ENCODE assay signal across 20 mouse cellular contexts in genomic region chr12:45195304-45195920, GRCm38 (mm10).
A peak's percentile ranks its signal among the peaks of the same experiment; 100 is the strongest.
DNase-seq lines count a peak whose midpoint lies in the region; ATAC-seq and TF ChIP-seq lines count a peak whose summit lies in the region.
"Had no signal": no experiment of that assay in that cellular context is flagged by ENCODE, and none has a peak within 500 bp of the region (broad histone marks: within the 10 kb centered on the region; RNA-seq: fewer than 3 reads in every experiment).

No protein-coding gene starts in this region.

- no peak overlapping the region for H3K4me2 ChIP-seq in forebrain, embryonic 11.5 days (ENCODE audit: low read depth, low read length, severe bottlenecking)
- peak overlapping the region; percentile 10; the same call in 1 of the 2 replicates for H3K4me2 ChIP-seq in heart, embryonic 16.5 days (ENCODE audit: low read depth, low read length)
- no peak overlapping the region for H3K4me2 ChIP-seq in kidney, postnatal 0 days (ENCODE audit: low read length)
- H3K4me2 ChIP-seq in stomach, embryonic 16.5 days (ENCODE audit: low read depth, low read length) = no peak overlapping the region
- no peak overlapping the region for H3K4me2 ChIP-seq in stomach, postnatal 0 days (replicated peaks; ENCODE audit: low read depth)
- H3K4me2 ChIP-seq: embryonic facial prominence, embryonic 12.5 days had no signal

- H3K36me3 ChIP-seq in forebrain, embryonic 11.5 days (ENCODE audit: control insufficient read depth, insufficient read depth, low read length) = no peaks in the 10 kb centered on the region
- H3K36me3 ChIP-seq in forebrain, embryonic 10.5 days (replicated peaks) = no peaks in the 10 kb centered on the region
- no peaks in the 10 kb centered on the region for H3K36me3 ChIP-seq in heart, embryonic 16.5 days (ENCODE audit: control insufficient read depth, insufficient read depth)
- H3K36me3 ChIP-seq in kidney, postnatal 0 days (ENCODE audit: insufficient read depth, low read length) = no peaks in the 10 kb centered on the region
- H3K36me3 ChIP-seq in stomach, embryonic 16.5 days (ENCODE audit: control insufficient read depth, insufficient read depth, low read length) = no peaks in the 10 kb centered on the region
- no peaks in the 10 kb centered on the region for H3K36me3 ChIP-seq in stomach, postnatal 0 days (ENCODE audit: control insufficient read depth, insufficient read depth, low read length)
- H3K36me3 ChIP-seq: embryonic facial prominence, embryonic 12.5 days had no signal

- ATAC-seq in forebrain, embryonic 11.5 days (replicated peaks; ENCODE audit: low FRiP score) = no peak; the same call in 1 of the 2 replicates
- ATAC-seq in heart, embryonic 16.5 days (replicated peaks; ENCODE audit: extremely low read depth, insufficient read depth, low FRiP score) = no peak
- peak; percentile 13; the same call in 1 of the 2 replicates for ATAC-seq in kidney, postnatal 0 days (replicated peaks; ENCODE audit: low FRiP score, low read depth)
- ATAC-seq in stomach, embryonic 16.5 days (ENCODE audit: insufficient read depth, low FRiP score) = peak; percentile 13; the same call in 1 of the 2 replicates
- ATAC-seq in stomach, postnatal 0 days (ENCODE audit: low FRiP score, low TSS enrichment) = no peak
- ATAC-seq: activated CD4-positive, CD25-positive, alpha-beta regulatory T cell, adult 4 months; liver, postnatal 0 days had no signal

- H3K9me3 ChIP-seq in forebrain, embryonic 11.5 days (ENCODE audit: control insufficient read depth, low read length) = no peaks in the 10 kb centered on the region
- peaks cover 2% of the 10 kb centered on the region; the same call in 1 of the 2 replicates for H3K9me3 ChIP-seq in forebrain, embryonic 10.5 days
- no peaks in the 10 kb centered on the region for H3K9me3 ChIP-seq in heart, embryonic 16.5 days (replicated peaks; ENCODE audit: control insufficient read depth, low read length)
- H3K9me3 ChIP-seq in kidney, postnatal 0 days (replicated peaks; ENCODE audit: low read length) = no peaks in the 10 kb centered on the region
- H3K9me3 ChIP-seq in stomach, embryonic 16.5 days (replicated peaks; ENCODE audit: control insufficient read depth, low read length) = no peaks in the 10 kb centered on the region
- H3K9me3 ChIP-seq in stomach, postnatal 0 days (ENCODE audit: control insufficient read depth, low read length) = no peaks in the 10 kb centered on the region
- H3K9me3 ChIP-seq: embryonic facial prominence, embryonic 12.5 days had no signal

- no peak overlapping the region for H3K4me3 ChIP-seq in forebrain, embryonic 11.5 days (ENCODE audit: low read depth, low read length)
- no peak overlapping the region for H3K4me3 ChIP-seq in forebrain, embryonic 10.5 days
- H3K4me3 ChIP-seq in heart, embryonic 16.5 days (ENCODE audit: low read length) = no peak overlapping the region
- no peak overlapping the region for H3K4me3 ChIP-seq in kidney, postnatal 0 days (replicated peaks; ENCODE audit: low read depth, low read length)
- H3K4me3 ChIP-seq in stomach, embryonic 16.5 days (replicated peaks; ENCODE audit: low read length) = no peak overlapping the region
- H3K4me3 ChIP-seq in stomach, postnatal 0 days (ENCODE audit: low read depth, low read length) = no peak overlapping the region
- H3K4me3 ChIP-seq: embryonic facial prominence, embryonic 12.5 days had no signal

- WGBS in forebrain, embryonic 11.5 days = 64% methylated on average over 15 of the region's 19 CpGs
- 65% methylated on average over 19 of the region's 19 CpGs for WGBS in forebrain, embryonic 10.5 days
- WGBS in heart, embryonic 16.5 days = 50% methylated on average over 18 of the region's 19 CpGs
- 72% methylated on average over 19 of the region's 19 CpGs for WGBS in kidney, postnatal 0 days
- WGBS in stomach, embryonic 16.5 days = 57% methylated on average over 19 of the region's 19 CpGs
- WGBS in stomach, postnatal 0 days = 68% methylated on average over 16 of the region's 19 CpGs

- no peak overlapping the region for H3K27ac ChIP-seq in forebrain, embryonic 11.5 days (ENCODE audit: low read depth, low read length)
- H3K27ac ChIP-seq in forebrain, embryonic 10.5 days = no peak overlapping the region
- H3K27ac ChIP-seq in heart, embryonic 16.5 days (ENCODE audit: low read length) = no peak overlapping the region
- H3K27ac ChIP-seq in kidney, postnatal 0 days = no peak overlapping the region
- no peak overlapping the region for H3K27ac ChIP-seq in stomach, embryonic 16.5 days (ENCODE audit: low read length)
- no peak overlapping the region for H3K27ac ChIP-seq in stomach, postnatal 0 days (replicated peaks)
- H3K27ac ChIP-seq: embryonic facial prominence, embryonic 12.5 days had no signal

- TF ChIP-seq EP300 in stomach, postnatal 0 days (optimal IDR thresholded peaks at IDR 0.05) = no peak

- intact Hi-C loops in heart, postnatal 36 days (cut with DNase I) = no loop called here

- peak; percentile 49 for DNase-seq in forebrain, embryonic 11.5 days (ENCODE audit: low spot score)
- DNase-seq in forebrain, embryonic 10.5 days (ENCODE audit: extremely low spot score, low spot score) = no peak
- DNase-seq in heart, postnatal 36 days = no peak
- DNase-seq in kidney, postnatal 0 days (ENCODE audit: low spot score) = no peak
- no peak for DNase-seq in kidney, postnatal 14 days
- no peak for DNase-seq in stomach, postnatal 0 days (ENCODE audit: low spot score)
- DNase-seq: adrenal gland, postnatal 14 days; cerebellum, adult 2 months; gastrocnemius, postnatal 14 days; kidney, adult 11 months; liver; liver, postnatal 0 days; lung, postnatal 14 days; right cerebral cortex, postnatal 25 days; thymus, postnatal 14 days had no signal

- no peak for TF ChIP-seq CTCF in kidney, postnatal 0 days (IDR thresholded peaks at IDR 0.05; ENCODE audit: low read depth)
- TF ChIP-seq CTCF in stomach, postnatal 0 days (IDR thresholded peaks at IDR 0.05; ENCODE audit: low read depth) = no peak

- no peaks in the 10 kb centered on the region for H3K27me3 ChIP-seq in forebrain, embryonic 11.5 days (ENCODE audit: control insufficient read depth, insufficient read depth, low read length)
- no peaks in the 10 kb centered on the region for H3K27me3 ChIP-seq in forebrain, embryonic 10.5 days (ENCODE audit: poor library complexity, severe bottlenecking)
- H3K27me3 ChIP-seq in heart, embryonic 16.5 days (ENCODE audit: control insufficient read depth, insufficient read depth, low read length) = no peaks in the 10 kb centered on the region
- no peaks in the 10 kb centered on the region for H3K27me3 ChIP-seq in kidney, postnatal 0 days (ENCODE audit: insufficient read depth, low read length)
- no peaks in the 10 kb centered on the region for H3K27me3 ChIP-seq in stomach, embryonic 16.5 days (ENCODE audit: control insufficient read depth, insufficient read depth, low read length)
- no peaks in the 10 kb centered on the region for H3K27me3 ChIP-seq in stomach, postnatal 0 days (ENCODE audit: control insufficient read depth, insufficient read depth, low read length)
- H3K27me3 ChIP-seq: CH12.LX; embryonic facial prominence, embryonic 12.5 days had no signal

- H3K9ac ChIP-seq in forebrain, embryonic 11.5 days (ENCODE audit: low read length) = no peak overlapping the region
- H3K9ac ChIP-seq in heart, embryonic 16.5 days (ENCODE audit: low read length) = no peak overlapping the region
- no peak overlapping the region for H3K9ac ChIP-seq in kidney, postnatal 0 days (ENCODE audit: low read depth, low read length)
- no peak overlapping the region for H3K9ac ChIP-seq in stomach, embryonic 16.5 days (ENCODE audit: low read length)
- no peak overlapping the region for H3K9ac ChIP-seq in stomach, postnatal 0 days (ENCODE audit: low read length)
- H3K9ac ChIP-seq: embryonic facial prominence, embryonic 12.5 days; liver, postnatal 0 days had no signal

- H3K4me1 ChIP-seq in forebrain, embryonic 11.5 days (replicated peaks; ENCODE audit: control insufficient read depth, insufficient read depth, low read length) = no peaks in the 10 kb centered on the region
- no peaks in the 10 kb centered on the region for H3K4me1 ChIP-seq in forebrain, embryonic 10.5 days
- no peaks in the 10 kb centered on the region for H3K4me1 ChIP-seq in heart, embryonic 16.5 days (ENCODE audit: control insufficient read depth, insufficient read depth, low read length)
- H3K4me1 ChIP-seq in kidney, postnatal 0 days (replicated peaks; ENCODE audit: insufficient read depth, low read length) = no peaks in the 10 kb centered on the region
- H3K4me1 ChIP-seq in stomach, embryonic 16.5 days (ENCODE audit: control insufficient read depth, insufficient read depth, low read length) = no peaks in the 10 kb centered on the region
- H3K4me1 ChIP-seq in stomach, postnatal 0 days (replicated peaks; ENCODE audit: control insufficient read depth, insufficient read depth) = no peaks in the 10 kb centered on the region
- H3K4me1 ChIP-seq: embryonic facial prominence, embryonic 12.5 days had no signal

Comparison
In these comparisons a context has a peak if more than half of its experiments do, and no peak if none do; other contexts are left out.
1. ATAC-seq: peak in kidney, postnatal 0 days (single experiment) and stomach, embryonic 16.5 days (single experiment); none in forebrain, embryonic 11.5 days (single experiment), heart, embryonic 16.5 days (single experiment) and stomach, postnatal 0 days (single experiment).